Mouse (Mus musculus) heart, embryonic 12.5 days (tissue): ENCODE measurements at regions not wholly inside any gene's neighbourhood (a gene's known extent, or its start where the extent isn't known, plus 50 kb on each side); places are given as distances from the start of the nearest gene placed in this dataset. TPM values are rescaled to one million over a fixed set of nuclear protein-coding genes. Genes with fewer than 3 reads are reported as not detected.

Source experiments
- microRNA-seq: library from miRNA; unstranded; fragments of <30 nt; microRNA quantifications from one replicate; pipeline ENCODE4, GENCODE M21; 2017

Small RNA genes lying in the stretch of these regions (microRNA-seq; reads per million reads assigned to microRNA genes)
- not detected for gene Gm23416
